Mouse (Mus musculus) cerebellum, adult 2 months (tissue): ENCODE data around the gene Rhou. TPM values are rescaled to one million over a fixed set of nuclear protein-coding genes. Genes with fewer than 3 reads are reported as not detected.

Source experiments
- DNase-seq, 2 experiments: peaks; one replicate each; pipeline ENCODE4 v3.0.0; 2021
- H3K27ac ChIP-seq: fragments of 200-500 bp; 2 replicates; pipeline ENCODE4 v1.5.1; 2012; ENCODE audit warnings: low read length, control low read depth, inconsistent platforms; ENCODE audit not compliant: insufficient read depth
- H3K27me3 ChIP-seq: fragments of 200-500 bp; 2 replicates; pipeline ENCODE4 v1.6.1; 2012; ENCODE audit warnings: inconsistent platforms, mild to moderate bottlenecking, low read length, moderate library complexity; ENCODE audit not compliant: control insufficient read depth, insufficient read depth
- H3K4me1 ChIP-seq: fragments of 200-500 bp; 2 replicates; pipeline ENCODE4 v1.6.1; 2011; ENCODE audit warnings: low read length; ENCODE audit not compliant: control insufficient read depth, insufficient read depth
- H3K4me3 ChIP-seq: fragments of 200-500 bp; replicated peaks from 2 replicates; pipeline ENCODE3; 2011; ENCODE audit warnings: mild to moderate bottlenecking, low read depth, low read length, control low read depth; ENCODE audit not compliant: insufficient read depth
- CTCF ChIP-seq: fragments of 200-500 bp; IDR thresholded peaks from 2 replicates; pipeline ENCODE4 v1.5.1; 2011; ENCODE audit warnings: low read depth, mild to moderate bottlenecking, control low read depth, low read length, moderate library complexity, borderline replicate concordance; ENCODE audit not compliant: insufficient read depth
- POLR2A ChIP-seq: fragments of 200-500 bp; IDR thresholded peaks from 2 replicates; pipeline ENCODE4 v1.6.1; 2011; ENCODE audit warnings: low read length, control low read depth, borderline replicate concordance; ENCODE audit not compliant: insufficient read depth
- WGBS: fragments of 180-500 bp; shearing (Covaris S2); methylation state at CpG from one replicate; pipeline ENCODE4 v1.1.7; 2018; 5-methylcytosine and 5-hydroxymethylcytosine counted together
- polyA plus RNA-seq: library from polyadenylated mRNA; depleted of rRNA; stranded (reverse); fragments of >200 nt; gene quantifications from 2 replicates; pipeline ENCODE4 v1.2.3, GENCODE M21; 2012

Gene Rhou
- polyA plus RNA-seq, 1 experiment: 34.9 TPM

DNA sequence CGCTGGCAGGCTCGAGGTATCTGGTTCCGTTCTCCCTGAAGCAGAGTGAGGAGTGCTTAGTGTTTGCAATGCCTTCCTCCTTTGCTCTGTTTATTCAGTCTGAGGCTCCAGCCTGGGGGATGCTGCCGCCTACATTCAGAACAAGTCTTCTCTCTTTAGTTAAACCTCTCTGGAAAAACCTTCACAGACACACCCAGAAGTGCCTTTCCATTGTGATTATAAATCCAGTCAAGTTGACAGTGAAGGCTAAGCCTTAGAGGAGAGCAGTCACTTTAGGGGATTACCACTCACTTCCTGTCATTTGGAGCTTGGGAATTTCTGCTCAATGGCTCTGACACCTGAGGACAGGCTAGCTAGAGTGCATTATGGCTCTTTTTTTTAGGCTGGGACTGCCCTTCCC lies 34.1 kb downstream of the Rhou start:
- no peaks in the 10 kb centered on the region for H3K4me1 ChIP-seq
- no peaks in the 10 kb centered on the region for H3K27me3 ChIP-seq
- TF ChIP-seq POLR2A (no peak), CTCF (no peak)
- DNase-seq: no peak
- H3K4me3 ChIP-seq: no peak overlapping the region
- 65% methylated on average over 4 of the region's 4 CpGs for WGBS
- H3K27ac ChIP-seq: no peak overlapping the region

- TF ChIP-seq POLR2A (no peak), CTCF (no peak)
- no peak for DNase-seq
- no peak overlapping the region for H3K4me3 ChIP-seq
- H3K27ac ChIP-seq: no peak overlapping the region
- WGBS: 86% methylated on average over 10 of the region's 10 CpGs
- no peaks in the 10 kb centered on the region for H3K4me1 ChIP-seq
- no peaks in the 10 kb centered on the region for H3K27me3 ChIP-seq
Observed at GRCm38 (mm10) chr8:123692165-123692962, 38.6 kb downstream of the Rhou start.

DNA sequence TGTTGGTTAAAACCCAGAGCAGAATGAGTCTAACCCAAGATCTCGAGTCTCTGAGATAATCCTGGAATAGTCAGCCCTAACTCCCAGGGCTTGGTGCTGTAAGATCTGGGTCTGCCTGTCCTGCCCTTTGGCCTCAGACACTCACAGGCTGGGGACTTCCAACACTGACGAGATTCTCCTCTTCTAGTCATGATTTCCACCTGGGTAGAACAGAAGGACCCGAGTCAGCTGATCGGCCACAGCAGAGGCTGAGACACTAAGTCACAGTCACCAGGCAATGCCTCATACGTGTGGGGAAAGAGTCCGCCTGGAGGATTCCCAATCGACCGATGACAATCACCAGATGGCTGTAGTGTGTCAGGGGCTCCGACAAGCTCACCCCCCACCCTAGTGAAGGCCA lies 42.4 kb downstream of the Rhou start:
- Histone ChIP-seq H3K4me3 (no peak overlapping the region), H3K27me3 (no peaks in the 10 kb centered on the region), H3K4me1 (no peaks in the 10 kb centered on the region), H3K27ac (no peak overlapping the region)
- no peak for DNase-seq
- 60% methylated on average over 9 of the region's 9 CpGs for WGBS
- TF ChIP-seq POLR2A (no peak), CTCF (no peak)

DNA sequence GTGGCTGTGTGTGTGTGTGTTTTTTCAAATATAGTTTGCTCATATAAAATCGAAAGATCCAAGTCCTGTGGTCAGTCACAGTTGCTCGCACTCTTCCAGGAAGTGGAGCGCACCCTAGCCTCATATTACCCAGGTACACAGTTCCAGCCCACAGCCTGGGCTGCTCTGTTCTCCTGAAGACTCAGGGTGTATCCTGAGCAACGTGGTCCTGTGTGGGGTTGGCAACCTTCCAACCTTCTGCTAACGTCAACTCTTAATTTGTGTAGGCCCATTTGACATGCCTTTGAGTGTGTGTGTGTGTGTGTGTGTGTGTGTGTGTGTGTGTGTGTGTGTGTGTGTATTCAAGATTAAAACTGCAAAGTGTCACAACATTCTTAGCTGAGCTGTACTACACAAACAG lies 43.6 kb downstream of the Rhou start:
- no peak overlapping the region for H3K27ac ChIP-seq
- H3K4me3 ChIP-seq: no peak overlapping the region
- H3K27me3 ChIP-seq: no peaks in the 10 kb centered on the region
- H3K4me1 ChIP-seq: no peaks in the 10 kb centered on the region
- WGBS: 63% methylated on average over 5 of the region's 5 CpGs
- DNase-seq: no peak
- TF ChIP-seq POLR2A: no peak
- TF ChIP-seq CTCF: no peak

GRCm38 (mm10) chr8:123700399-123701070 lies 46.8 kb downstream of the Rhou start:
- Histone ChIP-seq H3K27ac (no peak overlapping the region), H3K4me1 (no peaks in the 10 kb centered on the region), H3K27me3 (no peaks in the 10 kb centered on the region), H3K4me3 (no peak overlapping the region)
- WGBS: 78% methylated on average over 12 of the region's 12 CpGs
- no peak for TF ChIP-seq POLR2A
- no peak for TF ChIP-seq CTCF
- no peak for DNase-seq

DNA sequence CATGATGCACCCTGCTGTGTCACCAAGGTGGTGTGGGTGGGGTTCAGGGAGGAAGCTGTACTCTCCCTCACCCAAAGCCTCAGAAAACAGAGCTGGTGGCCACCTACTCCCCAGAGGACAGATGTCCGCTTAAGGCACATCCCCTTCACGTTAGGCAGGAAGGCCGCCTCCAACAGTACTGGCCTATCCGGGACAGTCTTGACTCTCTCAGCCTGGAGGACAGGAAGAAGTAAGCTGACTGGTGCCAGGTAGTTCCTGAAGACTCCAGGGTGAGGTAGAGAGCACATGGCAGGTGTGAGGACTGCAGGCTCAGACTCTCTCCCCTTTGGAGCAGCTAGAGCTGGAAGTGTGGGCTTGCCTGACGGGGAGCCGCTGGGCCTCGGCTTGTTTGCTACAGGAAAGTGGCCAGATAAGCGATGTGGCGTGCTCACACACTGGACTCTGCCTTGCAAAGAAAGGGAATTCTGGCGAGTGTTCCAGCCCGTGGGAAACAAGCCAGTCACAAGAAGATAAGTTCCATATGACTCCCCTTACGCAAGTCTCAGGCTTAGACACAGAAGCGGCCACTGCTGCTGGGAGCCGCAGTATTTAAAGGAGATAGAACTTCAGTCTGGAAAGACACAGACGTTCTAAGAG lies 48.3 kb downstream of the Rhou start:
- no peak for DNase-seq
- no peaks in the 10 kb centered on the region for H3K27me3 ChIP-seq
- H3K4me1 ChIP-seq: no peaks in the 10 kb centered on the region
- WGBS: 48% methylated on average over 15 of the region's 15 CpGs
- no peak overlapping the region for H3K4me3 ChIP-seq
- H3K27ac ChIP-seq: no peak overlapping the region
- TF ChIP-seq POLR2A (no peak), CTCF (no peak)

GRCm38 (mm10) chr8:123705376-123705775 lies 51.6 kb downstream of the Rhou start:
- WGBS: 51% methylated on average over 5 of the region's 5 CpGs
- no peak overlapping the region for H3K4me3 ChIP-seq
- no peak overlapping the region for H3K27ac ChIP-seq
- TF ChIP-seq POLR2A (no peak), CTCF (no peak)
- H3K27me3 ChIP-seq: no peaks in the 10 kb centered on the region
- DNase-seq: no peak
- H3K4me1 ChIP-seq: no peaks in the 10 kb centered on the region
